Mouse (Mus musculus) G1E (cell line): ENCODE data around the gene Tyro3.

Experiments
- CTCF ChIP-seq: IDR thresholded peaks from 2 replicates; pipeline ENCODE4 v1.5.1; 2012; ENCODE audit warnings: low read depth, low read length, inconsistent platforms, mixed read lengths
- GATA1 ChIP-seq: IDR thresholded peaks from 2 replicates; pipeline ENCODE4 v1.6.1; 2012; ENCODE audit warnings: borderline replicate concordance, low read length, inconsistent platforms, mixed read lengths
- GATA2 ChIP-seq: IDR thresholded peaks from 2 replicates; pipeline ENCODE4 v1.6.1; 2012; ENCODE audit warnings: low read depth, low read length, inconsistent platforms, borderline replicate concordance
- TAL1 ChIP-seq: conservative IDR thresholded peaks from 2 replicates; pipeline ENCODE4 v1.6.1; 2012; ENCODE audit warnings: low read depth, low read length, inconsistent platforms, mixed read lengths

GRCm38 (mm10) chr2:119798246-119798927 lies 854 bp downstream of the Tyro3 start:
- TF ChIP-seq CTCF (0 out of 2 replicates have a peak, but pooled peaks have one; percentile 21), GATA1 (no peak), TAL1 (no peak), GATA2 (no peak)
